In genomic region chr13:48265029-48265428, GRCm38 (mm10) we compare ENCODE assay signal across 13 mouse cellular contexts. TPM values are rescaled to one million over a fixed set of nuclear protein-coding genes. Genes with fewer than 3 reads are reported as not detected.
DNase-seq lines count a peak whose midpoint lies in the region; ATAC-seq lines count a peak whose summit lies in the region.
"Had no signal": no experiment of that assay in that cellular context is flagged by ENCODE, and none has a peak within 500 bp of the region (broad histone marks: within the 10 kb centered on the region; RNA-seq: fewer than 3 reads in every experiment).

No protein-coding gene starts in this region.

- no peak for ATAC-seq in embryonic facial prominence, embryonic 13.5 days (ENCODE audit: insufficient number of reproducible peaks, insufficient read depth, low FRiP score, low TSS enrichment, low read depth)
- no peak for ATAC-seq in hindbrain, embryonic 12.5 days (ENCODE audit: low FRiP score)

- DNase-seq in NIH3T3 (ENCODE audit: low read depth): peak; percentile 6
- peak; percentile 37 to 40 for DNase-seq in kidney, postnatal 36 days
- DNase-seq in gastrocnemius, postnatal 10 days: no peak
- no peak for DNase-seq in right cerebral cortex, postnatal 14 days
- no peak for DNase-seq in urinary bladder, postnatal 36 days (ENCODE audit: low spot score in 2 of 2)
- DNase-seq in frontal cortex, postnatal 14 days (ENCODE audit: low spot score in 2 of 2): no peak
- DNase-seq: cerebellum, adult 9-11 months; heart, postnatal 10 days; lung, postnatal 10 days had no signal

- peaks cover 4% of the 10 kb centered on the region; the same call in 1 of the 2 replicates for H3K27me3 ChIP-seq in embryonic facial prominence, embryonic 13.5 days
- H3K27me3 ChIP-seq in hindbrain, embryonic 12.5 days: no peaks in the 10 kb centered on the region; the same call in 1 of the 2 replicates
- H3K27me3 ChIP-seq: CH12.LX had no signal

- H3K4me2 ChIP-seq in embryonic facial prominence, embryonic 13.5 days: peak overlapping the region; percentile 18
- H3K4me2 ChIP-seq in hindbrain, embryonic 12.5 days (replicated peaks): peak overlapping the region; percentile 80
- H3K4me2 ChIP-seq: limb, embryonic 15.5 days had no signal

- H3K27ac ChIP-seq in embryonic facial prominence, embryonic 13.5 days: no peak overlapping the region
- no peak overlapping the region for H3K27ac ChIP-seq in hindbrain, embryonic 12.5 days
- H3K27ac ChIP-seq: limb, embryonic 15.5 days had no signal

- H3K9me3 ChIP-seq in embryonic facial prominence, embryonic 13.5 days: no peaks in the 10 kb centered on the region
- no peaks in the 10 kb centered on the region for H3K9me3 ChIP-seq in hindbrain, embryonic 12.5 days (replicated peaks)
- H3K9me3 ChIP-seq: limb, embryonic 15.5 days had no signal

- 68% methylated on average over 6 of the region's 6 CpGs for WGBS in embryonic facial prominence, embryonic 13.5 days
- 69% methylated on average over 6 of the region's 6 CpGs for WGBS in hindbrain, embryonic 12.5 days

- no peaks in the 10 kb centered on the region for H3K36me3 ChIP-seq in embryonic facial prominence, embryonic 13.5 days
- H3K36me3 ChIP-seq in hindbrain, embryonic 12.5 days: no peaks in the 10 kb centered on the region
- H3K36me3 ChIP-seq: limb, embryonic 15.5 days had no signal

- H3K4me1 ChIP-seq in embryonic facial prominence, embryonic 13.5 days: peaks cover 10% of the 10 kb centered on the region
- peaks cover 13% of the 10 kb centered on the region for H3K4me1 ChIP-seq in hindbrain, embryonic 12.5 days

- H3K4me3 ChIP-seq in embryonic facial prominence, embryonic 13.5 days: no peak overlapping the region
- H3K4me3 ChIP-seq in hindbrain, embryonic 12.5 days: peak overlapping the region; percentile 38
- H3K4me3 ChIP-seq: limb, embryonic 15.5 days had no signal

- H3K9ac ChIP-seq in embryonic facial prominence, embryonic 13.5 days: no peak overlapping the region
- 0 out of 2 replicates have a peak overlapping the region, but pooled peaks have one; percentile 35 for H3K9ac ChIP-seq in hindbrain, embryonic 12.5 days
- H3K9ac ChIP-seq: limb, embryonic 15.5 days had no signal

RNA-seq across cellular contexts. Expression of gene Id4, which starts 4.0 kb away (rescaled TPM):
- polyA plus RNA-seq in embryonic facial prominence, embryonic 13.5 days (2015; fragmentation: Nextera tagmentation; extraction: Ambion mirVana): 16.5 and 25.2 TPM in 2 replicates
- 85.5 and 96.2 TPM in 2 replicates for polyA plus RNA-seq in hindbrain, embryonic 12.5 days (2016; fragmentation: Nextera tagmentation; extraction: Ambion mirVana)
- 1 to 10 TPM; 2.7 to 3.5 TPM for total RNA-seq in gastrocnemius, postnatal 10 days (2021)
- total RNA-seq: CH12.LX had no signal

Comparison
In these comparisons a context has a peak if more than half of its experiments do, and no peak if none do; other contexts are left out.
1. DNase-seq: peak in NIH3T3 (single experiment) and kidney, postnatal 36 days (2 of 2); none in gastrocnemius, postnatal 10 days (single experiment), right cerebral cortex, postnatal 14 days (single experiment), urinary bladder, postnatal 36 days (0 of 2) and frontal cortex, postnatal 14 days (0 of 2).